Mouse (Mus musculus) lung, embryonic 14.5 days (tissue): ENCODE measurements around the gene Ralgapb. TPM values are rescaled to one million over a fixed set of nuclear protein-coding genes. Genes with fewer than 3 reads are reported as not detected.
A peak's percentile ranks its signal among the peaks of the same experiment; 100 is the strongest.

ENCODE experiments used
- ATAC-seq: fragments of 200-750 bp; cut with Nextera tagmentation; 2 replicates; pipeline ENCODE4 v1.8.0; 2017; ENCODE audit warnings: mild to moderate bottlenecking, moderate TSS enrichment, moderate library complexity; ENCODE audit not compliant: insufficient read depth
- DNase-seq: peaks from one replicate; pipeline ENCODE4 v3.0.0-alpha.2; 2015
- H3K27ac ChIP-seq: fragments of 300-500 bp; sonication (generic); 2 replicates; pipeline ENCODE4 v1.5.1; 2014; ENCODE audit warnings: low read depth, mild to moderate bottlenecking, moderate library complexity
- H3K27me3 ChIP-seq: fragments of 300-500 bp; sonication (generic); 2 replicates; pipeline ENCODE4 v1.6.1; 2014; ENCODE audit warnings: low read length, control low read depth; ENCODE audit not compliant: insufficient read depth
- H3K36me3 ChIP-seq: fragments of 300-500 bp; sonication (generic); 2 replicates; pipeline ENCODE4 v1.6.1; 2014; ENCODE audit warnings: control low read depth; ENCODE audit not compliant: insufficient read depth
- H3K4me1 ChIP-seq: fragments of 300-500 bp; sonication (generic); 2 replicates; pipeline ENCODE4 v1.6.1; 2014; ENCODE audit warnings: antibody characterized with exemption, control low read depth; ENCODE audit not compliant: insufficient read depth
- H3K4me2 ChIP-seq: fragments of 300-500 bp; sonication (generic); 2 replicates; pipeline ENCODE4 v1.6.1; 2014; ENCODE audit warnings: mild to moderate bottlenecking
- H3K4me3 ChIP-seq: fragments of 300-500 bp; sonication (generic); 2 replicates; pipeline ENCODE4 v1.5.1; 2014; ENCODE audit warnings: low read depth, low read length
- H3K9ac ChIP-seq: fragments of 300-500 bp; sonication (generic); 2 replicates; pipeline ENCODE4 v1.6.1; 2014
- H3K9me3 ChIP-seq: fragments of 300-500 bp; sonication (generic); 2 replicates; pipeline ENCODE4 v1.6.1; 2016; ENCODE audit warnings: low read depth, low read length, control low read depth
- CTCF ChIP-seq: IDR thresholded peaks from 2 replicates; pipeline ENCODE4 v1.5.1; 2016; ENCODE audit warnings: antibody characterized with exemption, low read depth
- WGBS: fragments of 180-500 bp; shearing (Covaris S2); extraction: QIAGEN DNeasy Blood & Tissue Kit; methylation state at CpG from one replicate; pipeline ENCODE4 v1.1.7; 2014; 5-methylcytosine and 5-hydroxymethylcytosine counted together
- polyA plus RNA-seq: library from polyadenylated mRNA; unstranded; fragments of >200 nt; fragmentation: Nextera tagmentation; extraction: Ambion mirVana; gene quantifications from 2 replicates; pipeline ENCODE4 v1.2.1, GENCODE M21; 2014

Gene Ralgapb
- polyA plus RNA-seq, 1 experiment from 2014 or later = 22.1 TPM

DNA sequence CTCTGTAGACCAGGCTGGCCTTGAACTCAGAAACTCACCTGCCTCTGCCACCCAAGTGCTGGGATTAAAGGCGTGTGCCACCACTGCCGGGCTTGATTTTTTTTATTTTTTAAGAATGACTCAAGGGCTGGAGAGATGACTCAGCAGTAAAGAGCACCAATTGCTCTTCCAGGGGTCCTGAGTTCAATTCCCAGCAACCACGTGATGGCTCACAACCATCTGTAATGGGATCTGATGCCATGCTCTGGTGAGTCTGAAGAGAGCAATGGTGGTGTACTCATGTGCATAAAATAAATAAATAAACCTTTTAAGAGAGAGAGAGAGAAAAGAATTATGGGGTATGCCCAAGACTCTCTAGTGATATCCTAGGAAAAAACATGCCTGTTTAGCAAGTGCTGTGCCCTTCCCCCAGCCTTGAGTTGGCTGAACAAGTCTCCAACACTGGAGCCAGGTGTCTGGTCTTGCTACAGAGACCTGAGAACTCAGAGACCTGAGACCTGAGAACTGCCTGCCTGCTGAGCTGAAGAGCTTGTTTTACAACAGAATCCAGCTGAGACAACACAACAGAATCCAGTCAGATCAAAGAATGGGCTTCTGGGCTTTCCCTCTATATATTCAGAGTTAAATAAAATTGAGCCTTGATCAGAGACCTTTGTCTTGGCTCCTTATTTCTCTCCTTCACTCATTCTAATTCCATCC lies 40.0 kb upstream of the Ralgapb start:
- WGBS = 82% methylated on average over 3 of the region's 3 CpGs
- no peak overlapping the region for H3K9ac ChIP-seq

GRCm38 (mm10) chr2:158370173-158370550 lies 39.5 kb upstream of the Ralgapb start:
- Histone ChIP-seq H3K36me3 (no peaks in the 10 kb centered on the region), H3K27me3 (peaks cover 9% of the 10 kb centered on the region), H3K9me3 (no peaks in the 10 kb centered on the region), H3K4me2 (no peak overlapping the region), H3K27ac (no peak overlapping the region), H3K9ac (no peak overlapping the region), H3K4me3 (no peak overlapping the region), H3K4me1 (0 out of 2 replicates have a peak, but pooled peaks cover 5% of the 10 kb centered on the region)
- ATAC-seq (no peak), DNase-seq (peak; percentile 46)
- TF ChIP-seq CTCF = no peak
- 17% methylated on average over 5 of the region's 5 CpGs for WGBS

More for the DNA sequence above, 40.0 kb upstream of the Ralgapb start:
- Histone ChIP-seq H3K4me1 (0 out of 2 replicates have a peak, but pooled peaks cover 5% of the 10 kb centered on the region), H3K27me3 (peaks cover 3% of the 10 kb centered on the region; the same call in 1 of the 2 replicates), H3K4me3 (no peak overlapping the region), H3K4me2 (no peak overlapping the region), H3K27ac (no peak overlapping the region), H3K36me3 (no peaks in the 10 kb centered on the region), H3K9me3 (no peaks in the 10 kb centered on the region)
- no peak for TF ChIP-seq CTCF
- ATAC-seq = no peak
- no peak for DNase-seq

GRCm38 (mm10) chr2:158373061-158373460 lies 36.6 kb upstream of the Ralgapb start:
- H3K27me3 ChIP-seq = peaks cover 29% of the 10 kb centered on the region
- no peaks in the 10 kb centered on the region for H3K9me3 ChIP-seq
- H3K4me3 ChIP-seq = no peak overlapping the region
- TF ChIP-seq CTCF = no peak
- 0 out of 2 replicates have a peak, but pooled peaks cover 10% of the 10 kb centered on the region for H3K4me1 ChIP-seq
- no peak overlapping the region for H3K9ac ChIP-seq
- H3K27ac ChIP-seq = no peak overlapping the region
- WGBS = 23% methylated on average over 5 of the region's 5 CpGs
- no peaks in the 10 kb centered on the region for H3K36me3 ChIP-seq
- DNase-seq = peak; percentile 78
- ATAC-seq = peak; percentile 62
- no peak overlapping the region for H3K4me2 ChIP-seq

DNA sequence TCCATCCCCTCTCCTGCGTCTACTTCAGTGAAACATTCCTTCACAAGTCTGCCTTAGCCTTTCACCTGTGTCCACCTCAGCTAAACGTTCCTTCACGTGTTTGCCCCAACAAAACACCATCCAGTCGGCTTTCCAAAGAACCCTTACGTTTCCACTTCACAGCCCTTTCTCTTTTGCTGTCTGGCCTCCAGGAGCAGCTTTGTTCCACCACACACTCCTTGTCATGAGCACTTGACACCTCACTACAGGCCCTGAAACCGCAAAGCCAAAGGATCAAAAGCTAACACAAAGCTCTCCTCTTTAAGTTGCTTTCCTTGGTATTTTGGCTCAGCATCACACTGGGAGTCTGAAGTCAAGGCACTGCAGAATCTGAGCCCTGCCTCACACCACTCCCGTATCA lies 36.1 kb upstream of the Ralgapb start:
- Histone ChIP-seq H3K36me3 (no peaks in the 10 kb centered on the region), H3K9ac (no peak overlapping the region), H3K9me3 (no peaks in the 10 kb centered on the region), H3K4me1 (0 out of 2 replicates have a peak, but pooled peaks cover 10% of the 10 kb centered on the region), H3K4me3 (no peak overlapping the region), H3K27me3 (peaks cover 29% of the 10 kb centered on the region), H3K27ac (no peak overlapping the region), H3K4me2 (no peak overlapping the region)
- WGBS = 30% methylated on average over 7 of the region's 7 CpGs
- TF ChIP-seq CTCF = no peak
- peak; percentile 36 for DNase-seq
- ATAC-seq = no peak

DNA sequence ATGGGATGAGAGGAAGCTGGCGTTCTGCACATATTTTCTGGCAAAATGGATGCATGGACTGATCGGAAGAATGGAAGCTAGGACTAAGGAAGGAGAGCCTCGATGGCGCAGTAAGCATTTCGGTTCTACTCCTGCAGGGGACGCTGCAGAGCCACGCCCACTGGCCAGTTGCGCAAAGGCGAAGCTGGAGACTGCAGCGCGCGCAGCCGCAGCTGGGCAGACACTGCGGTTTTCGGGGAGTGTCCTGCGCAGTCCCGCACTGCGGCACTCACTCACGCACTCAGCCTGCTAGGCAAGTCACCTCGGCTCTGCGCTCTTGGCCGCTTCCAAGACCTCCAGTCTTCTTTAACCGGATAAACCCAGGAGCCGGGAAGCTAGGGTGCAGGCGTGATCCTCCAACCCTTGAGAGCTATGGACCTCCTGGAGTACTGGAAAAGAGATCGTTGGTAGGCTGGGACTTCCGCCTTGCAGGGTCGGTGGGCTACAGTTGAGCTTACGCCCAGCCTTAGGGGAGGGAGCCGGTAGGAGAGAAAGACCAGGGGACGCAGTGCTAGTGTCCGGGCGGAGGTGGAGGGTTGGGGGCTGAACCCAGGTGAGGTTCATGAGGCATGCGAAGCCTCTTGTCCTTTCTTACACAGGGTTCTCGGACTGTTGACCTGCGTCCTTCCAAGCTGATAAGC lies 34.1 kb upstream of the Ralgapb start, which contains the start of gene Snhg11:
TSS of gene Snhg11 (plus strand) at position 196 of the 680 bp plus-strand sequence.
- Histone ChIP-seq H3K4me3 (peak within 1 kb of the TSS; percentile 29), H3K36me3 (no peaks in the 10 kb centered on the region), H3K9ac (no peak within 1 kb of the TSS; the same call in none of the 2 replicates), H3K27ac (no peak within 1 kb of the TSS), H3K9me3 (no peaks in the 10 kb centered on the region), H3K4me1 (0 out of 2 replicates have a peak, but pooled peaks cover 10% of the 10 kb centered on the region), H3K27me3 (peaks cover 29% of the 10 kb centered on the region), H3K4me2 (peak within 1 kb of the TSS; percentile 64)
- 2% methylated on average over 36 of the region's 36 CpGs for WGBS
- peak; percentile 69 for DNase-seq
- peak; percentile 23; the same call in 1 of the 2 replicates for ATAC-seq
- TF ChIP-seq CTCF = peak; percentile 61

GRCm38 (mm10) chr2:158376123-158376687 lies 33.4 kb upstream of the Ralgapb start:
- no peak overlapping the region for H3K9ac ChIP-seq
- H3K4me2 ChIP-seq = peak overlapping the region; percentile 64
- no peaks in the 10 kb centered on the region for H3K9me3 ChIP-seq
- peaks cover 29% of the 10 kb centered on the region for H3K27me3 ChIP-seq
- H3K4me3 ChIP-seq = peak overlapping the region; percentile 29; the same call in 1 of the 2 replicates
- ATAC-seq = no peak
- DNase-seq = no peak
- H3K4me1 ChIP-seq = 0 out of 2 replicates have a peak, but pooled peaks cover 10% of the 10 kb centered on the region
- no peak for TF ChIP-seq CTCF
- H3K27ac ChIP-seq = no peak overlapping the region
- 28% methylated on average over 12 of the region's 12 CpGs for WGBS
- H3K36me3 ChIP-seq = no peaks in the 10 kb centered on the region

DNA sequence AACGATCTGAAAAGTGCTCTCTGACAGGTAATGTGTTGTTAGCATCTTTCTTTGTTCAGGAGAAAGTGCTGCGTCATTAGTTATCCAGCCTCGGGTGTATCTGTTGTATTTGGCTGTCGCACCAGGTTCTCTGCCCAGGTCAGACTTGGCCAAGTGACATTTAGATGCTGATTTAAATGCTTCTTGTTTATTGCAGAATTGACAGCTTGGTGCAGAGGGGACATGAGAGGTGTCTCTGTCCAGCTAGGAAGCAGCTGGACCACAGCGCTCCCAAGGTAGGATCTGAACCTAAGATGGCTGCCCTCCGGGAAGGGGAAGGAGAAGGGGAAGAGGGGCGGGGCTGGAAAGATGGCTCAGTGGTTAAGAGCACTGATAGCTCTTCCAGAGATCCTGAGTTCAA lies 32.9 kb upstream of the Ralgapb start:
- H3K4me1 ChIP-seq = 0 out of 2 replicates have a peak, but pooled peaks cover 10% of the 10 kb centered on the region
- H3K27me3 ChIP-seq = peaks cover 29% of the 10 kb centered on the region
- 64% methylated on average over 7 of the region's 7 CpGs for WGBS
- no peaks in the 10 kb centered on the region for H3K36me3 ChIP-seq
- no peak overlapping the region for H3K27ac ChIP-seq
- DNase-seq = no peak
- TF ChIP-seq CTCF = no peak
- ATAC-seq = no peak
- H3K4me3 ChIP-seq = no peak overlapping the region
- no peak overlapping the region for H3K9ac ChIP-seq
- H3K4me2 ChIP-seq = no peak overlapping the region
- no peaks in the 10 kb centered on the region for H3K9me3 ChIP-seq
